23 mouse cellular contexts compared by ENCODE assay signal in the genomic region with DNA sequence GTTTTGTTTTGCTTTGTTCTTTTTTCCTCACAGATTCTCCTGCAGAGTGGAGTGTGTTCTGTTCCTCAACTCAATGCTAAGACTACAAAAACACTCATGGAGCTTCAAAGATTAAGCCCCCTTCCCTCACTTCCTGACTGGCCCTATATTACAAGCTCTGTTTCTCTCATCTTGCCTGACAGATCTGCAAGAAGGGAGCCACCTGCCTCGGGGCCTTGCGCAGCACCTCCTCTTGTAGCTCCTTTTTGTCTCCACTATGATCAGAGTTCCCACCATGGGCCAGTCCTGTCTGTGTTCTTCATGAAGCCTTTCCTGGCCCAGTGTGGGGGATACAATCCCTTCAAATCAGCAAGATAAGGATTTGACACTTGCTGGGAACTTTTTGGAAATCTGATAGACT.
"Had no signal": no experiment of that assay in that cellular context is flagged by ENCODE, and none has a peak within 500 bp of the region (broad histone marks: within the 10 kb centered on the region; RNA-seq: fewer than 3 reads in every experiment).

No protein-coding gene starts in this region.

- ATAC-seq: intestine, postnatal 0 days; liver, embryonic 12.5 days had no signal

- H3K36me3 ChIP-seq: limb, embryonic 10.5 days; limb, embryonic 13.5 days; liver, embryonic 12.5 days; liver, embryonic 15.5 days; midbrain, embryonic 10.5 days; neural tube, embryonic 12.5 days had no signal

- DNase-seq: kidney, adult 2 months; kidney, postnatal 25 days; layer of hippocampus, adult 9-11 months; liver; lung, adult 18-20 months; lung, postnatal 10 days; lung, postnatal 36 days; midbrain, embryonic 14.5 days; right cerebral cortex, adult 18-20 months; right cerebral cortex, postnatal 14 days; right cerebral cortex, postnatal 4 days had no signal

- H3K27me3 ChIP-seq: limb, embryonic 13.5 days; liver, embryonic 12.5 days; liver, embryonic 15.5 days; lung, embryonic 15.5 days; neural tube, embryonic 12.5 days had no signal

- H3K9ac ChIP-seq: limb, embryonic 13.5 days; liver, embryonic 12.5 days; liver, embryonic 15.5 days; lung, embryonic 15.5 days; neural tube, embryonic 12.5 days had no signal

- H3K9me3 ChIP-seq: limb, embryonic 10.5 days; limb, embryonic 13.5 days; liver, embryonic 12.5 days; liver, embryonic 15.5 days; lung, embryonic 15.5 days; megakaryocyte, embryonic 14.5 days; midbrain, embryonic 10.5 days; neural tube, embryonic 12.5 days had no signal

- H3K4me1 ChIP-seq: limb, embryonic 10.5 days; limb, embryonic 13.5 days; liver, embryonic 12.5 days; liver, embryonic 15.5 days; lung, embryonic 15.5 days; midbrain, embryonic 10.5 days; neural tube, embryonic 12.5 days had no signal

- H3K4me2 ChIP-seq: limb, embryonic 13.5 days; liver, embryonic 12.5 days; liver, embryonic 15.5 days; lung, embryonic 15.5 days; neural tube, embryonic 12.5 days had no signal

- H3K4me3 ChIP-seq: layer of hippocampus, adult 2 months; limb, embryonic 10.5 days; limb, embryonic 13.5 days; liver, embryonic 12.5 days; liver, embryonic 15.5 days; lung, embryonic 15.5 days; megakaryocyte, embryonic 14.5 days; midbrain, embryonic 10.5 days; neural tube, embryonic 12.5 days had no signal

- H3K27ac ChIP-seq: kidney, postnatal 0 days; layer of hippocampus, adult 2 months; limb, embryonic 10.5 days; limb, embryonic 13.5 days; liver, embryonic 12.5 days; liver, embryonic 15.5 days; lung, embryonic 15.5 days; midbrain, embryonic 10.5 days; neural tube, embryonic 12.5 days; stomach, postnatal 0 days had no signal
